Mouse (Mus musculus) lung, adult 18-20 months (tissue): ENCODE results near the gene Rnasek.
A peak's percentile ranks its signal among the peaks of the same experiment; 100 is the strongest.

ENCODE experiments used
- DNase-seq, 2 experiments: peaks; one replicate each; pipeline ENCODE4 v3.0.0; 2022; ENCODE audit warnings: mixed read lengths in 2 of 2

Gene Rnasek

DNA sequence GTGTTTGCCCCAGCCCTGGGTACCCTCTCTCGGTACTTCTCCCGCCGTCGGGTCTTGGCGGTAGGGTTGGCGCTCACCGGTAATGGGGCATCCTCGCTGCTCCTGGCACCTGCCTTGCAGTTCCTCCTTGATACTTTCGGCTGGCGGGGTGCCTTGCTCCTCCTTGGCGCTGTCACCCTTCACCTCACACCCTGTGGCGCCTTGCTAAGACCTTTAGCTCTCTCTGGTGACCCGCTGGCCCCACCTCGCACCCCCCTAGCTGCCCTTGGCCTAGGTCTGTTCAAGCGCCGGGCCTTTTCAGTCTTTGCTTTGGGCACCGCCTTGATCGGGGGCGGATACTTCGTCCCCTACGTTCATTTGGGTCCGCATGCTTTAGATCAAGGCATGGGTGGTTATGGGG lies 24.3 kb downstream of the Rnasek start:
- peak in 1 of 2 experiments; percentile 25 for DNase-seq

DNA sequence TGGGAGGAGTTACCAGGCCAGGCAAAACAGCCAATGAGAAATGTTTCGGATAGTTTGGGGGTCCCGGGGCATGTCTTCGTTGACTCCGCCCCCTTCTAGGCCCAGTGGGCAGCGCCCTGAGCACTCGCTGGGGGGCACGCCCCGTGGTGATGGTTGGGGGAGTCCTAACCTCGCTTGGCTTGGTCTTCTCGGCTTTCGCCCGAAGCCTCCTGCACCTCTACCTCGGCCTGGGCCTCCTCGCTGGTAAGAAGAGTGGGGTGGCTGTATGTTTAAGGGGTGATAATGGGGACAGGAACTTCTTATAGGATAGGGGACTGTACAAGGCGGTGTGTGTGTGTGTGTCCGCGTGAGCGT lies 24.8 kb downstream of the Rnasek start:
- DNase-seq = peak in 1 of 2 experiments; percentile 33

DNA sequence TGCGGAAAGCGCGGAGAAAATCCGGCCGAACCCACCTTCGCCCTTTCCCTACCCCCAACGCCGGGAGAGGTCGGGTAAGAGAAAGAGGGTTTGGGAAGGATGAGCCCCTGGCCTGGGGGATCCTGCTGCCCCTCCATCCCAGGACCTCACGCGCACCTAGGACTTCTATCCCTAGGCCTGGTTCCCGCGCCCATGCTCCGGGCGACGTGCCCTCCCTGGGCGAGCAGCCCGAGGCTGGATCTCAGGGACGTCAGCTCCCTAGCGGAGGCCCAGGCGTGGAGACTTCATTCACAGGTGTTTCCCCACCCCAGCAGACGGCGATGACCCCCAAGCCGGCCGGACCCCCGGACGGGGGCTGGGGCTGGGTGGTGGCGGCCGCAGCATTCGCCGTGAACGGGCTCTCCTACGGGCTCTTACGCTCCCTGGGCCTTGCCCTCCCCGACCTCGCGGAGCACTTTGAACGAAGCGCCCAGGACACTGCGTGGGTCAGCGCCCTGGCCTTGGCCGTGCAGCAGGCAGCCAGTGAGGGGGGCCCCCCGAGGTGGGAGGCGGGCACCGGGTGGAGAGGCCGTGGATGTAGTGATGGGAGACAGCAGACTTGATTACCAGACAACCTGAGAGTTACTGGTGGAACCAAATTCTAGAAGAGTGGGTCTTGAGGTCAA lies 25.3 kb downstream of the Rnasek start:
- peak in 1 of 2 experiments; percentile 39 for DNase-seq

DNA sequence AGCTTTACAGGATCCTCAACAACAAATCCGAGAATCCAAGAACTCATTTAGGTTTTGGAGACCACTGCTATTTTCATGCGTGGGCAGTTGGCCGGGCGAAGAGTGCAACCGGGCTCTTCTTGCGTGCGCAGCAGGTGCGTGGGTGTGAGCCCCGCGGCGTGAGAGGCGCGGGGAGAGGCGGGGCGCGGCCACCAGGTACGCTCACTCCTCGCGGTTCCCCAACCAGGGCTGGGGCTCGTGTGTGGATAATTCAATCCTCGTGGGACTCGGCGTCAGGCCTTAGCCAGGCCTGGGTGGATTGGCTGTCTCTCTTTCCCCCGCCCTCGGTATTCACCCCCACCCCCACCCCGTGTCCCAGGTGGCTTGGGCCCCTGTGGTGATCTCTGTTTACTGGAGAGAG lies 25.9 kb downstream of the Rnasek start:
- DNase-seq = peak in 1 of 2 experiments; percentile 63

DNA sequence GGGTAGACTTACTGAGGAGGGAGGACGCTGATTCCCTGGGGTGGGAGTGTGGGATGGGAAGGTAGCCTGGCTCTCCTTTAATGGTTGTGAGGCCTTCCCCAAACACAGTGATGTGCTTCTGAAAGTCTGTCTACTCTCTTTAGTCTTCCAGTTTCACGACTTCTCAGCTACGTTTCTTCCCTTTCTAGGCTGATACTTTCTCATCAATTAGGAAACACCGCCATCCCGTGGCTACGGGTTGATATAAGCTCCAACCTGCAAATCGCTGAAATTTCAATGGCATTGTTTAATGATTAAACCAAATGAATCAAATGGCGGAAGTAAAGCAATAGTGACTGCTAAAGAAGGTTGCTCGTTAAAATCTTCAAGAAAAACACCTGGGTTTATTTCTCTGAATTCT lies 26.7 kb downstream of the Rnasek start:
- peak; percentile 80 to 86 for DNase-seq

DNA sequence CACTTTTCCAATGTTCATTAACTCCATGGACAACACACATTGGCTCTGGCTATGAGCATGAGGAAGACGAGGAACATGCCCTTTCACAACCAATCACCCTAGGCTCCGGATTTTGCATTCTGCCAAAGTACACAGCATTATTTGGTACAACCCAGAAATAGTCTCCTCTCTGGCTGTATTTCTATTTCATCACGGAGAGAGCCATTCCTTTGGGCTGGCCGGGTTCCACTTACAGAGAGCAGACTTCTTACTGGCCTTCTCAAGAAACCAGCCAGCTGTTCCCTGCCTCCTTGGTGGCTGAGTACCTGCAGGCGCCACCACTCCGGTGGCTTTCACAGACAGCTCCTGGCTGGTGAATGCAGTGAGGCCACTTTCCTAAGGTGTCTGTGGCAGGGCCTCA lies 27.2 kb downstream of the Rnasek start, which contains the start of gene Slc16a11:
Slc16a11 (plus strand) TSS at position 330 of the 400 bp plus-strand sequence.
- DNase-seq = peak; percentile 59 to 69

DNA sequence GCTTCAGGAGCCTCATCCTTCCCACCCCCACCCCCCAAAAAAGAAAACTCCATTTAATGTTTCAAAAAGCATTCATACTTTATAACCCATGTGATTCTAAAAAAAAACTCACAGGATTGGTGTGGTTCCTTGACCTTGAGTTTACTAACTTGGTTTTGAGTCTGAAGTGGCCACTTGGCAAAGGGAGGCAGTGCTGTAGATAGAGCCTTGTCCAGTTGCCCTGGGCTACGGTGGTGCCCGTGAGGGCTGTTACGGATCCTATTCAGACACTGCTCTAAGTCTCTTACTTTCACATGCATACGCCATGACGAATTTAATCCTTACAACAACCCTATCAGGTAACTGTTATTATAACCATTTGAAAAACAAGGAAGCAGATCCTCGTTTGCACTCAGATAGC lies 27.7 kb downstream of the Rnasek start:
- DNase-seq = peak; percentile 58 to 78

DNA sequence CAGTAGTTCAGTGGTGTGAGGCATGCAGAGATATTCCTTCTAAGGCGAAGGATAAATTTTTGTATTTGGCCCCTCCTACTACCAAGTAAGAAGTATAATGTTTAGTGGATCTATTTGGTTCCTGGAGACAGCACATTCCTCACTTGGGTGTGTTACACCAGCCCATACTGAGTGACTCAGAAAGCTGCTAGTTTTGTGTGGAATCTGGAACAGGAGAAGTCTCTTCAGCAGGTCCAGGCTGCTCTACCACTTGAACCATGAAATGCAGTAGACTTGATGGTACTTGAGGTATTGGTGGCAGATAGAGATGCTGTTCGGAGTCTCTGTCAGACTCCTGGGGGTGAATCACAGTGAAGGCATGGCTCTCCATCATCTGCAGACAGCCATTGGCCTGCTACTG lies 29.0 kb downstream of the Rnasek start:
- DNase-seq = peak in 1 of 2 experiments; percentile 21

DNA sequence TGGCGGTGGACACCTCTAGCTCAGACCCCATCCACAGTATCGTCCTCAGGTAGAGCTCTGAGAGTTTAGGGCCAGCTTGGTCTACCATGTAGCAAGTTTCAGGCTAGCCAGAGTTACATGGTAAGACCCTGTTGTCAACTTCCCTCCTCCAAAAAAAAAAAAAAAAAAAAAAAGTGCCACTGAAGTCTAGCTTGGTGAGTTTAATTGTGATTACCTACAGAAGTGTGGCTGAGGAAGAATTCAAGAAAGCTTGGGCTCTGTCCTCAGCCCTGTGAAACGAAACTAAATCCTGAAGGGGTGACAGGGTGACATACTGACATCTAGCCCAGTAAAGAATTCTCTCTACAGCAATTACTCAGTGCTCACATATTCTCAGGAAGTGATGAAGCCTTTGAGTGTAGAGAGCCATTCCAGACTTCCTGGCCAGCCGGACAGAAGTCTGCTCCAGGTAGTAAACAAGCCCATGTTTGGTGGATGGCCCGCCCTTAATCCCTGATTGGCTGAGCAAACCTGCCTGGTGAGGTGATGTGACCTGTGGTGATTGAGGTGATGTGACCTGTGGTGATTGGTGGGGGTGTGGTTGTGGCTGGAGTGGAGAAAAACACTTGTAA lies 30.8 kb downstream of the Rnasek start:
- DNase-seq = peak; percentile 19 to 27

DNA sequence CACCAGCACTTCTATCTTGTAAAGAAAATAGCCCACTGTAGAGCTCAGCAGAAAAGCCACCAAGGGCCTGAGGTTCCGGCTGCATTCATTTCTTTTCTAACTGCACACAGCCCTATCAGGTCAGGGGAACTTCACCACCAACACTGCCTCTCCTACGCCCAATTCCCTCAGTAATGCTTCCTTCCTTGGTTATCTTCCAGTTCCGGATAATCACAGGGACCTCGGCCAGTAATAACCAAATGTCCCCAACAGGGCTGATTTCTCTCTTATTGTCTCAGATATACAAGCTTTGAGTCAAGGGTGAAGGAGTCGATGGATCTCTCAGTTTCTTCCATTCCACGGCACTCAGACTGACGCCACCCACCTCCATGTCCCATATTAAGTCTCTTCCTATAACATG lies 32.4 kb downstream of the Rnasek start:
- no peak for DNase-seq

DNA sequence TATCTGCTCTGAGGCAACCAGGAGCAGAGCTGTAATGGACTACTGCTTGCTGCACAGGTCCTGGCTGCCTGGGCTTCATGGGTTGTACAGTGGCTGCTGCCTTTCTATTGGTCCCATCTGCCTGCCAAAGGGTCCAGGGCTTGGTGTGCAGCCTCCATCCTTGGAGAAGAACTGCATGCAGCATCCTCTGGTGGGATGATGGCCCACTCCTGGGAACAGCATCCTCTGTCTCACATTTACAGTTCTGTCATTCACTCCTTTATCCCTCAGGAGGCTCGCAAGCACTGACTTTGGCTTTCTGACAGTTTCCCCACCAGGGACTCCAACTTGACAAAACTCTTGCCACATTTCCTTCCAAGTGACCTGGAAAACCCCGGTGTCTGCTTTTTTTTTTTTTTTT lies 32.8 kb downstream of the Rnasek start:
- DNase-seq = no peak

DNA sequence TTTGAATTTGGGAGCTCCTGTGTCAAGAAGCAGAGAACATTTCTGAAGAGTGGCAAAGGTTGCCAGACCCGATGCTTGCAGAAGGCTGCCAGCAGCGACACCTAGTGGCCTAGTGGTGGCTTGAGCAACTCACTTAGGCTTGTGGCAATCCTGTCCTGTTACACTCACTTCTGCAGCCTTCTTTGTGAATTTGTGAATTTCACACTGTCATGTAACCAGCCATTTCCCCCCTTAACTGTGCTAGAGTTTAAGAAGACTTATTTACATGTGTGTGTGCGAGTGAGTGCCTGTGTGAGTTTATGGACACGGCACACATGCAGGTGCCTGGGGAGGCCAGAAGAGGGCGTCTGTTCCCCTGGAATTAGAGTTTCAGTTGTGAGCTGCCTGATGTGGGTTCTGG lies 38.0 kb downstream of the Rnasek start:
- peak; percentile 84 to 88 for DNase-seq

DNA sequence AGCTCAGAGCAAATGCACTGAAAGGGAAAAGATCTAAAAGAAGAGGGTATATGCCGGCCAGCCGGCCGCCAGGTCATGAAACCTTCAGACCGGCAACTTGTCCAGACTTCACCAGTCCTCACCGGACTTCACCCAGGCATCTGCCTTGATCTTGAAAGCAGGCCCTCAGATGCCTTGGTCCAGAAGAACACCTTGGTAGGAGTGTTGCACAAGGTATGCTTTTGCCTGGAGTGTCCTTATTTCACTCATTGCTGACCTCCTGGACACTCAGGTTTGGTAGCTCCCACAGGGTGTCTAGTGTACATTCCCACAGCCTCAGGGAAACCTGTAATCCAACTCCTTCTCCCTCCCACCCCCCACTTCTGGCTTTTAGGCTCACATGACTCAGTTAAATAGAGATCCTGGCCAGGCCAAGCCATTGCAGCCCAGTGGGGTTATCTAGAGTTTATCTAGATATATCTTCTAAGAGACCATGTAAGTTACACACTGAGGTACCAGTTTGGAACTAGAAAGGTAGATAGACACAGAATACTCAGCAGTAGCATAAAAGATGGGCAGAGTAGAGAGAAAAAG lies 39.5 kb downstream of the Rnasek start:
- DNase-seq = peak; percentile 60 to 75

DNA sequence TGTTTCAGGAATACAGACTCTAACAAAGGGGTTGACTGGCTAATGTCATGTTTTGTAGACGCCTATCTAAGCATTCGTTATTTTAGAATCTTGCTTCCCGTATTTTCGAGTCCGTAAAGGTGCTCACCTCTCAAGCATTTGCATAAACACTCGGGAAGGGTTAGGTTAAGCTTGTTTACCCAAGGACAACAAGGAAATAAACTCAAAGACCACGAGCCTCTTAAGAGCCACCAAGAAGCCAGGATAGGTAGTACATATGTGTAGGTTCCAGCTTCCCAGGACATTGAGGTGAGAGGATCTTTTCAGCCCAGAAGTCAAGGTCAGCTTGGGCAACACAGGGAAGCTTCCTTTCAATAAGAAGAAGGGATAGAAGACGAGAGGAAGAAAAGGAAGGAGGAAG lies 40.5 kb downstream of the Rnasek start:
- DNase-seq = peak; percentile 14 to 52

DNA sequence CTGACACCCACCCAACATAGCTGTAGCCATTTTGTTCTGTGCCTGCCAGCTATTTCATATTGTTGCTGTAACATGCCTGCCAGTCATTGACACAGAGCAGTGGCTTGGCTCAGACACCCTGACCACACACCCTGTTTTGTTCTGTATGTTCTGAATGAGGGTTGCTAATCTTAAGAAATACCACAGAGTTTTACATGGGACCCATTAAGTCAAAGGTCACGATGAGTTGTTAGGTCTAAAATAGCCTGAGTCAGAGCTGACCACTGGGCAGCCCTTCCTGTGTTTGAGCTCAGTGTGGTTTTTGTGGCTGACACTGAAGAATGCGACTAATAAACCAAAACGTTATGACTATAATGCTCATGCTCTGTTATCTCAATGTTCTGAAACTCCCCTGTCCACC lies 41.3 kb downstream of the Rnasek start:
- DNase-seq = peak; percentile 53 to 65

DNA sequence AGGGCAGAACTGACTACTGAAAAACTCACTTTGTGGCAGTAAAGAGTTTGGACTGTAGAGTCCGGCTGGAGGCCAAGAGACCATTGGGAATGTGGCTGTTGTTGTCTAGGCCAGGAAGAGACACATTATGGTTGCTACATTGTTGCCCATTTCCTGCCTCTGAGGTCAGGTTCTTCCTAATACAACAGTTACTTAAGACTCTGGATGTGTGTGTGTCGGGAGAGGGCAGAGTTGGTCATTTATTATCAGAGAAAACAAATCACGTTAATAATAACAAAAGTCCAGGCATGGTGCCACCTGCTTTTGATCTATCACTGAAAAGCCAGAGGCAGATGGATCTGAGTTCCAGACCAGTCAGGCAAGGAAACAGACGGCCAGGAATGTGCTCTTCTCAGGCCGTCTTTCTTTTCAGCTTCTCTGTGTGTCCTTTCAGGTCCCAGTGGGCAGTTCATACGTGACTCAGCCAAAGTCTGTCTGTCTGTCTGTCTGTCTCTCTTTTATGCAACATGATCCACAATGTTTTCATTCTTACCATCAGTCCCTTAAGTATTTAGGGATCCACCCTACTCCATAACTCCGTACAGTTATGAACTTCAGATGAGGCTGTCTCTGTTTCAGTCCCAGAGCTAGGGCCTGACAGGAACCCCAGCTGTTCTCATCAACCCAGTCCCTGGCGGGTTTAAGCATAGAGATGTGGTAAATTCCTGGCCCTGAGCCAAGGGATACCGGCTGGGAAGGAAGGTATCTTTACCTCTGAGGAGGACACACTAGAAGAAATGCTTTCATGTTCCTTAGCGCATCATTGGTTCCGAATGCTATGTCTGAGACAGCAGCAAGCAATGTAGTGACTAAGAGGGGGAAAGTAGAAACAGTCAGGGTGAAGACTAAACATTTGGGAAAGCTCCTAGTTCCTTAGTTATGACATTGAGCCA lies 46.0 kb downstream of the Rnasek start:
- peak in 1 of 2 experiments; percentile 36 for DNase-seq

DNA sequence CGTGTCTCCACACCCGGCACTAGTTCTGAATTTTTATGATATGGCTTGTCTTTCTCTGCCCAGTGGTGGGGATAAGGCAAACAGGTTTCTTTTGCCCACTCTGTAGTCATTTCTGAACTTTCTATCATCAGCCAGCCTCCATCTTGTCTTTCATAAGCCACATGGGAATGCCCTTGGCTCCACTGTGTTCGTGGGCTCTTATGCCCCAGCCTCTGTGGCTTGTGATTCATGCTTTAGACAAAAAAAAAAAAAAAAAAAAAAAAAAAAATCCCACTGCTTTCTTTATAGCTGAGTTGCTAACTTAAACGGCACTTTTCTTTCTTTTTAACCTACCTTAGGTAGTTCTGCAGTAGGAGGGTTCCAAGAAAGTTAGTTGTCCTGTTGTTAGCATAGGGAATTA lies 47.5 kb downstream of the Rnasek start:
- no peak for DNase-seq

DNA sequence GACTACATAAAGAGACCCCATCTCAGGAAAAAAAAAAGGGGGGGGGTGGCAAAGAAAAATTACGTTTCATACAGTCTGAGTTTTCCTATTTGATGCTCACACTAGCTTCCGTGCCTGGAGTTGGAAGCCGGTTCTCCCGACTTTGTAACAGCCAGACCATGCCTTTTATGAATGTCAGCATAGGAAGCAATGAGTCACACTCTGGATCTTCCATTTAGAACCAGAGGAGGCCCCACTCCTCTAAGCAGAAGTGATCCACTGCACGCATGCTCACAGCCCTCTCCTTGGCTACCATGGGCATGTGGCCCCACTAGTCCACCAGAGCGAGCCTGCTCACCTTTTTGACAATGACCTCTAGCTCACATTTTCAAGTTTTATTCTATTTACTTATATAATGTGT lies 48.5 kb downstream of the Rnasek start:
- DNase-seq = no peak

DNA sequence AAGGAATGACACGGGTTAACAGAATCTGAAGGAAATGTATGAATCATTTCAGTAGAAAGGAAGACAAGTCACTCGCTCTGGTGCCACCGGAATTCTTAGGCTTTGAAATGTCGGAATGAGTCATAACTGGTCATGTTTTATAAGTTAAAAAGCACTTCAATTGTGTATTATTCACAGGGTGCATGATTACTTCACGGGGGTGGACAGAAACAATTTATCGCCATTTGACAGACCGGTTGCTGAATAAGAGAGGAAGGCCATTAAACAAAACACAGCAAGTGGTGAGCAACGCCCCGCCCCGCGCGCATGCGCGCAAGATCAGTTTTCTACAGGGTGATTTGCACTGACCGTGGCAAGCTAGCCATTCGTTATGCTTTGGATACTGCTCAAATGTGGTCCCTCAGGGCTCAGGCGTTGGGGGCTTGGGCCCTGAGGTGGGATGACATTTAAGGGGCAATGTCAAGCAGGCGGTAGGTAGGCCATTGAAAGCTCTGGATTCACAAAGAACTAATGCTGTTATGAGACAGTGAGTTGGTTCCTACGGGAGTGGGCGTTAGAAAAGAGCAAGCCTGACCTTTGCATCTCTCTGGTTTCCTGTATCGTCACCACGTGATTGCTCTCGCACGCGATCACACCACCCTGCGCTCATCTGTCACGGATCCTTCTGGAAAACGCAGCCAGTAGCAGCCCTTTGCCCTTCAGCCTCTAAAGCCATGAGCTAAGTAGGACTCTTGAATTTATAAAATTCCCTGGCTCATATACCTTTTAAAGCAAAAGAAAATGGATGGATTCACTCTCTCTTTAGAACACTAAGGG lies 50.1 kb downstream of the Rnasek start:
- DNase-seq = no peak
